Mouse (Mus musculus) C3H10T1/2 (cell line): Measurements from ENCODE around the gene Cd53. TPM values are rescaled to one million over a fixed set of nuclear protein-coding genes. Genes with fewer than 3 reads are reported as not detected.

Source experiments
- polyA plus RNA-seq, 2 experiments: library from polyadenylated mRNA; unstranded; fragments of >200 nt; fragmentation: generic; extraction: Trizol; gene quantifications; one replicate each; pipeline ENCODE4 v1.2.1; 2012; ENCODE audit warnings: missing spikeins in 2 of 2

Gene Cd53
- polyA plus RNA-seq: not detected

GRCm38 (mm10) chr3:106789930-106790329 is at the start of gene Cd53:
Gene Cd53, minus strand, starts transcription at chr3:106790149.

DNA sequence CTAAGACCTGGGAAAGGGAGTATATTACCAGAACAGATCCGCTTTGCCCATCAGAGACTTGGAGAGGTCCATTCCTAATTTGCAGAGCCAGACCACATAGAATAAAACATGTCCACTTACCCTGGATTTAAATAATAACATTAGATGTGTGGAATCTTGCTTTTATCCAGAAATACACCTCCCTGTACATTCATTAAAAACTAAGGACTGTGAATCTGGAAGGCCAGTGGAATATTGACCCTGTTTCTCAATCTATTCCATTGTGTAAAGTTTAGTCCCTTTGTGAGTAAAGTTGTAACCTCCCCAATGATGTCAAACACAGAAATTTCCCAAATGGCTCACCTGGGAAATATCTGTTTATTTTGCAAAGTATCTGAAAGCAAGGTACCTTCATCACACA is 36.2 kb upstream of the Cd53 start, which contains the start of gene Olfr266:
Gene Olfr266 (minus strand): TSS at position 101 of the 400 bp plus-strand sequence.

Other genes with a start within 250 kb of the Cd53 start
- 1 to 10 TPM in 1 of 2 experiments, under 1 TPM in 1; 0.37 to 9.2 TPM for gene Dram2, start 242.4 kb downstream of the Cd53 start, polyA plus RNA-seq
- 1 to 10 TPM in 1 of 2 experiments, under 1 TPM in 1; 0.78 to 8.7 TPM for gene Cept1, start 242.3 kb downstream of the Cd53 start, polyA plus RNA-seq
- 1 to 10 TPM in 1 of 2 experiments, under 1 TPM in 1; 0.77 to 2.9 TPM for gene Lrif1, start 105.2 kb downstream of the Cd53 start, polyA plus RNA-seq
- not detected for gene Olfr266, start 36.1 kb upstream of the Cd53 start, polyA plus RNA-seq
- not detected for gene Kcna3, start 246.0 kb upstream of the Cd53 start, polyA plus RNA-seq